Mouse (Mus musculus) left cerebral cortex, adult 8-10 months (tissue): ENCODE results near the gene Uxt. TPM values are rescaled to one million over a fixed set of nuclear protein-coding genes. Genes with fewer than 3 reads are reported as not detected.
A peak's percentile ranks its signal among the peaks of the same experiment; 100 is the strongest.

ENCODE experiments used
- DNase-seq, 2 experiments: peaks; one replicate each; pipeline ENCODE4 v3.0.0; 2022; ENCODE audit warnings: low spot score in 2 of 2
- total RNA-seq, 4 experiments: library from RNA; stranded (reverse); gene quantifications; 2 replicates each; pipeline ENCODE4 v1.2.4; 2022

Gene Uxt
- total RNA-seq, result 10 to 100 TPM in 3 of 4 experiments, 1 to 10 TPM in 1; 7.4 to 15.9 (median 14.2) TPM

- DNase-seq, result peak; percentile 72 to 87
Measured at GRCm38 (mm10) chrX:20961477-20962378, at the start of gene Uxt. Gene Uxt, minus strand, starts transcription at chrX:20962017.

DNA sequence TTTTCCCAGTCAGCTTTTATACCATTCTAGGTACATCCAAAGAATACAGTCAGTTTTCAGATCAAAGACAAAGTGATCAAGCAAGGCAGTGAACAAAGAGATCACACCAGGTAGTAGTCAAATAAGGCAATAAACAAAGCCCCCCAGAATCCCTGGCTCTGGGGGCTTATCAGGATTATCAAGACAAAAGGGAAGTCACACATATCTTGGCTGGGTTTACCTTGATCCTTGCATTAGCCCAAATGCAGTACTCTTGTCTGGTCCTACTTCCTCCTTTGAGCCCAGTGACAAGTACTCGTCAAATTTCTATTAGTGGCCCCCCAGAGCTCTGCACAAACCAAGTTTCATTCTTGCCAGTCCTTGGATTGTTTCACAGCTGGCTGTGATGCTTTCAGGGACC is 19.1 kb upstream of the Uxt start:
- no peak for DNase-seq

- peak; percentile 48 to 93 for DNase-seq
Measured at GRCm38 (mm10) chrX:20950191-20950880, 11.5 kb downstream of the Uxt start, which contains the start of gene Elk1. Gene Elk1, minus strand, starts transcription at chrX:20950608.

DNA sequence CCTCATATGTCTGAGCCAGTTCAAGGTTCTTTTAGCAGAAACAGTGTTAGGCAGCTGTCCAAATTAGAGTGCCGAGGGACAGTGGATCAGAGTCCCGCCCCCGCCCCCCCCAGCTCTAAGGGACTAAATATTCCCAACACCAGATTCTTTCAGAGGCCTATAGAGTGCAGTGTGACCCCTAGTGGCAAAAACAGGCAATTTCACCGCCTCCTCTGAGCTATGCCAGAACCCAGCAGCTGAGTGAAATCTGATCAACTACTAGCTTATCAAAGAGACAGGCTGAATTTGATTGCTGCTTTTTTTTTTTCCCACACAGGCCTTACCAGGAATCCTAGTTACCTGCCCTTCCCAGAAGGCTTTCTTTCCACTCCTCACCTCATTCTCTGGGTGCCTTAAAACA is 15.8 kb downstream of the Uxt start:
- DNase-seq, result peak in 1 of 2 experiments; percentile 45

GRCm38 (mm10) chrX:20931963-20932362 is 29.9 kb downstream of the Uxt start:
- DNase-seq, result no peak

GRCm38 (mm10) chrX:20931364-20931763 is 30.5 kb downstream of the Uxt start, which contains the start of gene Cfp:
Gene Cfp, minus strand, starts transcription at chrX:20931555.
- DNase-seq, result no peak

GRCm38 (mm10) chrX:20929859-20930258 is 32.0 kb downstream of the Uxt start:
- no peak for DNase-seq

GRCm38 (mm10) chrX:20924976-20925375 is 36.8 kb downstream of the Uxt start:
- DNase-seq, result no peak

GRCm38 (mm10) chrX:20923506-20923905 is 38.3 kb downstream of the Uxt start:
- no peak for DNase-seq

- DNase-seq, result peak in 1 of 2 experiments; percentile 35
Measured at GRCm38 (mm10) chrX:20921366-20921765, 40.5 kb downstream of the Uxt start.

- peak; percentile 53 to 85 for DNase-seq
Measured at GRCm38 (mm10) chrX:20920844-20921364, 40.9 kb downstream of the Uxt start, which contains the start of gene Syn1. Gene Syn1, minus strand, starts transcription at chrX:20921004.

DNA sequence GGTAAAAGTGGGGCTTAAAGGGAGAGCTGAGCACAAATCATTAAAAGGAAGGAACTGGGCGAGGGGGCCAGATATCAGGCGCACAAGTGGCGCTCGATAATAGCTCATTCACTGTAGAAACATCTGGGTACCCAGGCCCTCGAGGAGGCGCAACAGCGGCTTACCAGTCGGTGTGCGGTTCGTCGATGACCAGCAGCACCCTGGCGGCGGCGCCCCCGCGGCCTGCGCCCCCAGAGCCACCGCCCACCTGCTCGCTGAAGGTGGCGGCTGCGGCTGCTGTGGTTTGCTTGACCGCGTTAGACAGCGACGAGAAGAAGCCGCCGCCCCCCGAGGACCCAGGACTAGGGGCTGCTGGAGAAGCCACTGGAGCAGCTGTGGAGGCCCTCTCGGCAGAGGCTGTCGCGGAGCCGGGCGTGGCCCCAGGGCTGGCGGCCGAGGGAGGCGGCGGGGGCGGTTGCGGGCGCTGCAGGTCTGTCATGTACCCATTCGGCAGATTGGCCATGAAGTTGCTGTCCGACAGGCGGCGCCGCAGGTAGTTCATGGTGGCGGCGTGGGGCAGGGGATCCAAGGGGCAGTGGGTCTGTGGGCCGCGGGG is 41.5 kb downstream of the Uxt start:
- peak in 1 of 2 experiments; percentile 17 for DNase-seq

DNA sequence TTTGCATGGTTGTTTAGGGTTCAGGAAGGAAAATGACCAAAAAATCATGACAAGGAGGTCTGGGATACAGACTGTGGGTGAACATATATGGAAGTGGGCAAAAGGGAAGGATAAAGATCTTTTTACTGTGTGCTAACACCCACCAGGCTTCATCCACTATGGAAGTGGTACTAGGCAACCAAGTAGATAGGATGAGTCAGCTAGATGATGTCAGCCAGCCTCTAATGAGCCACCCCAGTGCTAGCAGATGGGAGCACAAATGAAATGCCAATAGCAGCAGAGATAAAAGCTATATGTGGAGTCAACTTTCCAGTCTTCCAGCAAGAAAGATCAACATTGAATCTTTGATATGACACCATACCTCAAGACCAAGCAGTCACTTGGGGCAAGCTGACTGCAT is 46.7 kb downstream of the Uxt start:
- peak in 1 of 2 experiments; percentile 33 for DNase-seq

DNA sequence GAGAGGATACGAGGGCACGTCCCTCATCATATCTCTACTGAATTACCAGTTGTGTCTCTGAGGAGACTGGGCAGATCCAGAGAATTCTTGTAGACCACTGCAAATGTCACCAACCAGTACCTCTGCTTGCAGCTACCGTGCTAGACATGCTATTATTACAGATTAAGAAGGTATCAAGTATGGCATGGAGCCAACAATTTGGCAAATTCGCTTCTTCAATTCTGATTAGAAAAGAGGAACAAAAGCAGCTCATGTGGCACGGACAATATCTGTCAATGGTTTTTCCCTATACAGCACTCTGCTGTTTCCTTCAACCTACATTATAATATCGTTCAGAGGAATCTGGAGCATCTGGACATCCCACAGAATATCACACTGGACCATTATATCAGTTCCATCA is 48.1 kb downstream of the Uxt start:
- no peak for DNase-seq

- no peak for DNase-seq
Measured at GRCm38 (mm10) chrX:20910074-20910473, 51.7 kb downstream of the Uxt start.

Other genes starting within 250 kb of the Uxt start
- gene Araf, start 164.2 kb downstream of the Uxt start, total RNA-seq, result 100 to 1,000 TPM; 178 to 196 (median 190) TPM
- gene Timp1, start 91.9 kb downstream of the Uxt start, total RNA-seq, result 1 to 10 TPM in 2 of 4 experiments, under 1 TPM in 2; 0.41 to 2.4 (median 1.0) TPM
- gene Syn1, start 41.0 kb downstream of the Uxt start, total RNA-seq, result 100 to 1,000 TPM; 399 to 450 (median 434) TPM
- gene Cfp, start 30.5 kb downstream of the Uxt start, total RNA-seq, result 10 to 100 TPM in 2 of 4 experiments, 1 to 10 TPM in 2; 6.0 to 13.3 (median 9.1) TPM
- 10 to 100 TPM; 47.8 to 56.1 (median 51.6) TPM for gene Elk1, start 11.4 kb downstream of the Uxt start, total RNA-seq
- gene Zfp182, start 100.3 kb upstream of the Uxt start, total RNA-seq, result 10 to 100 TPM in 2 of 4 experiments, 1 to 10 TPM in 2; 8.9 to 11.3 (median 9.9) TPM
- gene Spaca5, start 106.4 kb upstream of the Uxt start, total RNA-seq, result not detected
- gene Zfp300, start 127.5 kb upstream of the Uxt start, total RNA-seq, result 1 to 10 TPM; 2.4 to 5.3 (median 3.6) TPM
- gene Ssxa1, start 153.8 kb upstream of the Uxt start, total RNA-seq, result not detected
- not detected for gene Gm21876, start 213.6 kb upstream of the Uxt start, total RNA-seq